Mouse (Mus musculus) left cerebral cortex, postnatal 36 days (tissue): Measurements from ENCODE around the gene Creb1. TPM values are rescaled to one million over a fixed set of nuclear protein-coding genes. Genes with fewer than 3 reads are reported as not detected.

Experiments
- DNase-seq, 2 experiments: peaks; one replicate each; pipeline ENCODE4 v3.0.0; 2021 to 2022; ENCODE audit warnings: low spot score in 2 of 2, mixed read lengths in 1 of 2
- intact Hi-C: fragments of 180-260 bp; cut with DNase I; formaldehyde crosslinking; loops from one replicate; pipeline ENCODE4 v1.15.1; 2025
- total RNA-seq, 2 experiments: library from RNA; stranded (reverse); gene quantifications; 2 replicates each; pipeline ENCODE4 v1.2.3; 2021

Gene Creb1
- 10 to 100 TPM; 45.1 to 56.0 TPM for total RNA-seq

- intact Hi-C loops, result loop anchor here (2.0 to 10.0 kb wide), 3 partner anchors 84 to 418 kb away; partner anchors contain the start of genes Ccnyl1 and Mettl21a
- peak; percentile 99 to 100 for DNase-seq
Measured at GRCm38 (mm10) chr1:64532589-64533470, at the start of gene Creb1. Gene Creb1, plus strand, starts transcription at chr1:64532645.

GRCm38 (mm10) chr1:64488521-64489029 lies 43.9 kb upstream of the Creb1 start:
- intact Hi-C loops, result no loop called here
- DNase-seq, result no peak

GRCm38 (mm10) chr1:64496803-64497202 lies 35.6 kb upstream of the Creb1 start:
- DNase-seq, result no peak
- intact Hi-C loops, result no loop called here

- DNase-seq, result no peak
- intact Hi-C loops, result no loop called here
Measured at GRCm38 (mm10) chr1:64501382-64502140, 30.9 kb upstream of the Creb1 start.

GRCm38 (mm10) chr1:64508479-64509096 lies 23.9 kb upstream of the Creb1 start:
- intact Hi-C loops, result no loop called here
- DNase-seq, result no peak

- DNase-seq, result peak in 1 of 2 experiments; percentile 52
- intact Hi-C loops, result no loop called here
Measured at GRCm38 (mm10) chr1:64509678-64510077, 22.8 kb upstream of the Creb1 start.

GRCm38 (mm10) chr1:64514184-64514583 lies 18.3 kb upstream of the Creb1 start:
- intact Hi-C loops, result no loop called here
- DNase-seq, result no peak

GRCm38 (mm10) chr1:64516593-64516992 lies 15.9 kb upstream of the Creb1 start:
- no peak for DNase-seq
- intact Hi-C loops, result no loop called here

- DNase-seq, result no peak
- intact Hi-C loops, result no loop called here
Measured at GRCm38 (mm10) chr1:64518480-64518879, 14.0 kb upstream of the Creb1 start.

- no peak for DNase-seq
- intact Hi-C loops, result no loop called here
Measured at GRCm38 (mm10) chr1:64519345-64519744, 13.1 kb upstream of the Creb1 start.

- no peak for DNase-seq
- intact Hi-C loops, result no loop called here
Measured at GRCm38 (mm10) chr1:64519901-64520300, 12.5 kb upstream of the Creb1 start.

GRCm38 (mm10) chr1:64521734-64522133 lies 10.7 kb upstream of the Creb1 start:
- no peak for DNase-seq
- intact Hi-C loops, result no loop called here

- intact Hi-C loops, result no loop called here
- DNase-seq, result no peak
Measured at GRCm38 (mm10) chr1:64522637-64523036, 9.8 kb upstream of the Creb1 start.

- intact Hi-C loops, result no loop called here
- no peak for DNase-seq
Measured at GRCm38 (mm10) chr1:64523117-64523516, 9.3 kb upstream of the Creb1 start.

- no peak for DNase-seq
- intact Hi-C loops, result no loop called here
Measured at GRCm38 (mm10) chr1:64524661-64525060, 7.8 kb upstream of the Creb1 start.

GRCm38 (mm10) chr1:64527626-64528025 lies 4.8 kb upstream of the Creb1 start:
- intact Hi-C loops, result no loop called here

GRCm38 (mm10) chr1:64529781-64530315 lies 2.6 kb upstream of the Creb1 start:
- intact Hi-C loops, result loop anchor here (5.0 to 10.0 kb wide), 2 partner anchors 162 to 415 kb away; partner anchors contain the start of gene Ccnyl1

More at GRCm38 (mm10) chr1:64527626-64528025, 4.8 kb upstream of the Creb1 start:
- DNase-seq, result no peak

GRCm38 (mm10) chr1:64531548-64531947 lies 897 bp upstream of the Creb1 start:
- DNase-seq, result no peak
- intact Hi-C loops, result loop anchor here (5.0 to 10.0 kb wide), 2 partner anchors 161 to 417 kb away; partner anchors contain the start of gene Ccnyl1

More at GRCm38 (mm10) chr1:64529781-64530315, 2.6 kb upstream of the Creb1 start:
- no peak for DNase-seq

GRCm38 (mm10) chr1:64532067-64532523 lies 350 bp upstream of the Creb1 start:
- DNase-seq, result no peak
- intact Hi-C loops, result loop anchor here (2.0 to 10.0 kb wide), 3 partner anchors 85 to 417 kb away; partner anchors contain the start of genes Ccnyl1 and Mettl21a
